ENCODE assay signal across 17 mouse cellular contexts in the genomic region with DNA sequence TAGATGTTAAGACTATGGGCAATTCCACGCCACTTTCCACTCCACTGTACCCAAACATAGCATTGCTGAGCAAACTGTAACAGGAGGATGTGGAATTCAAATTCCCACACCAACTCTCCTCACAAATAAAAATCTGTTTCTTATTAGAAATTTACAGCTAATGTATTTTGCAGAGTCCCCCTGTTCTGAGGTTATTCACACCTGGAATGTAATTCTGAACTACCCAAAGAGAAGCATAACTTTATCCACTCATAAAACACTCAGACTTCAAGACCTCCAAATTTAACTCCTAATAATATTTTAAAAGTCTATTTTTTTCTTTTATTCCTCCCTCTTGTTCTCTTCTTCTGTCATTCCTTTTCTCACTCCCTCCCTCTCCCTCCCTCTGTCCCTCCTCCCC.
"Had no signal": no experiment of that assay in that cellular context is flagged by ENCODE, and none has a peak within 500 bp of the region (broad histone marks: within the 10 kb centered on the region; RNA-seq: fewer than 3 reads in every experiment).

No protein-coding gene starts in this region.

- H3K27ac ChIP-seq: neural tube, embryonic 12.5 days; neural tube, embryonic 13.5 days; neural tube, embryonic 15.5 days; stomach, embryonic 15.5 days; stomach, postnatal 0 days had no signal

- DNase-seq: retina, postnatal 1 day; right cerebral cortex, adult 18-20 months; right cerebral cortex, postnatal 14 days; right cerebral cortex, postnatal 25 days; right cerebral cortex, postnatal 4 days; spleen, adult 18-20 months; thymus, adult 18-20 months; thymus, adult 2 months; thymus, postnatal 14 days; thymus, postnatal 25 days; thymus, postnatal 36 days; thymus, postnatal 4 days had no signal

- H3K4me2 ChIP-seq: neural tube, embryonic 12.5 days; neural tube, embryonic 13.5 days; neural tube, embryonic 15.5 days; stomach, embryonic 15.5 days had no signal

- H3K4me3 ChIP-seq: neural tube, embryonic 12.5 days; neural tube, embryonic 13.5 days; neural tube, embryonic 15.5 days; stomach, embryonic 15.5 days had no signal

- H3K27me3 ChIP-seq: neural tube, embryonic 12.5 days; neural tube, embryonic 13.5 days; neural tube, embryonic 15.5 days; stomach, embryonic 15.5 days had no signal

- H3K36me3 ChIP-seq: neural tube, embryonic 12.5 days; neural tube, embryonic 13.5 days; neural tube, embryonic 15.5 days; stomach, embryonic 15.5 days had no signal

- H3K9ac ChIP-seq: neural tube, embryonic 12.5 days; neural tube, embryonic 13.5 days; neural tube, embryonic 15.5 days; stomach, embryonic 15.5 days had no signal

- H3K9me3 ChIP-seq: neural tube, embryonic 12.5 days; neural tube, embryonic 13.5 days; neural tube, embryonic 15.5 days; stomach, embryonic 15.5 days had no signal

- H3K4me1 ChIP-seq: neural tube, embryonic 12.5 days; neural tube, embryonic 13.5 days; neural tube, embryonic 15.5 days; stomach, embryonic 15.5 days had no signal
